Mouse (Mus musculus) embryo, embryonic 10 days (tissue): ENCODE data around the gene Kpna1.

Source experiments
- DNase-seq: peaks from one replicate; pipeline ENCODE4 v3.0.0-alpha.2; 2015; ENCODE audit warnings: low spot score

The Kpna1 gene

DNA sequence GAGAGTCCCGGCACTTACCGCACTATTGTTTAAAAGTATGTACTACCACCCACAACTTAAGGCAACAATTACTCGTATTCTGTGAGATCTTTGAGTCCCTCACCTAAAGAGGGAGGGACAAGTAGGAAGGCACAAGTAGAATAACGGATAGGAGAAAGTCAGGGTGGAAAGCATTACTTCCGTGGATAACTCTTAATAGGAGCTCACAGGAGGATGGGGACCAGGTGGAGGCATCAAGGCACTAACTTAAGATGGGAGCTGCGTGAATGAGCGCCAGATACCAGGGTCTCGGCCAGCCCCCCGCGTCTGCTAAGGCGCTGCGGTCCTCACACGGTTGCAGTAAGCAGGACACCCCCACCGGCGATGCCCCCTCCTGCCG, 92.5 kb downstream of the Kpna1 start:
- no peak for DNase-seq

DNA sequence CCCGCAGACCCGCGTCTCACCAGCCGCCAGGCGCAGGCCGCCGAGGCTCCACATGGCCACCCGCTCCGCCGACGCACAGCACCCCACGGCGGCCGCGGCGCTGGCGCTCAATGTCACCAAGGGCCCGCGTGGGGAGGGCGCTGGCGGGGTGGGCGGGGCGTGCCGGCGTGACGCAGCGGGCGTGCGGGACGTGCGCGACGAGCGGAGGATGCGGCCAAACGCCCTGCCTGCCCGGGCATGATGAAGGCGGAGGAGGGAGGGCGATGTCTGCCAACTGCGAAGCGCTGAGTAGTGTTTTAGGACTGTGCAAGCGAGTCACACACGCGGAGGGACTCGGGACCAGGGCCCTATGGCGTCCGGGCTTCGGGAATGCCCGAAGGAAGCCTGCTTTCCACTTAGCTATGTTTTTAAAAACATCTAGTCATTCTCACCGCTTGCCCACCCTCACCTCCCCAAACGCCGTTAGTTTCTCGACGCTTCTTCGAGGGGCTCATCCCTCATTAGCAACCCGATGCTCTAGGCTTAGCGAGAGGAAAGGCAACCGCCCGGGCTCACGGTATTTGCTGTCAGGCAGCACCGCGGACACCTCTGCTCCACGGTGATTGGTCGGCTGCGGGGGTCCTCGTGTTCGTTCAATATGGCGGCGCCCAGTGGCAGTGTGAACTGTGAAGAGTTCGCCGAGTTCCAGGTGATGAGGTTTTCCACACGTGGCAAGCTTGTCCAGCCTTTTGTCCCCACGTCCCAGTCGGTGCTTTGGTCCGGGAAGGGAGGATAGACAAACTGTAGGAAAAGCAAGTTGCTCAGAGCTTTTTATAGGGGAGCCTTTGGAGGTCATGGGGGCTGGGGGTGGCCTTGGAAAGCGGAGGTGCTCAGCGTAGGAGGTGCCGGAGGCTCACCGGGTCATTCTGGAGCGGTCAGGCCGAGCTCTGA, 93.2 kb downstream of the Kpna1 start, which contains the start of the genes Fam162a and Ccdc58:
Gene Fam162a (minus strand): TSS at position 145 of the 930 bp plus-strand sequence.
Gene Ccdc58 (plus strand): TSS at position 236 of the 930 bp plus-strand sequence.
- peak; percentile 94 for DNase-seq

DNA sequence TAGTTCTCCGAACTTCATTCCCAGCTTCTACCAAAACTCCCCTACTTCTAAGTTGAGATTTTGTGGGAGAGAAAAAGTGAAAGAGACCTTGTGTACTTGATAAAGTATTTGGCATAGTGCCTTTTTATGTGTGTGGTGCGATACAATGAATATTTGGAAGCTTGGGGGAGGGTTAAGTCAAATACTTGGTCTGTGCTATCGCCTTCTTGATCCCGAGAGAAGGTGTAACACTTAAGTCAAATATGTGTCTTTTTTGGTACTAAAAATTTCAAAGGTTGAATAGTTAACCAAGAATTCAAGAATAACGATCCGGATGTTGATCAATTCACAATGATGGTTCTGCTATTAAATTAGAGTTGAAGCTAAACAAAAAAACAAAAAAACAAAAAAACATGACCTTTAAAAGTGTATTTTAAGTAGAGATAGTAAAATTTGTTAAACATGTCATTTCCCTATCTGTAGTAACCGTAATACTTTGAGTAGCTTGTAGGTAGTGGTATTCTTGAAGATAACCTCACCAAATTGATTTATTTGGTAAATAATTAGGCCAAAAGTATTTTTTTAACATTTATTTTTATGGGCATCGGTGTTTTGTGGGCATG, 94.0 kb downstream of the Kpna1 start:
- DNase-seq: no peak

- DNase-seq: no peak
Observed at GRCm38 (mm10) chr16:36074772-36075171, 96.2 kb downstream of the Kpna1 start.

DNA sequence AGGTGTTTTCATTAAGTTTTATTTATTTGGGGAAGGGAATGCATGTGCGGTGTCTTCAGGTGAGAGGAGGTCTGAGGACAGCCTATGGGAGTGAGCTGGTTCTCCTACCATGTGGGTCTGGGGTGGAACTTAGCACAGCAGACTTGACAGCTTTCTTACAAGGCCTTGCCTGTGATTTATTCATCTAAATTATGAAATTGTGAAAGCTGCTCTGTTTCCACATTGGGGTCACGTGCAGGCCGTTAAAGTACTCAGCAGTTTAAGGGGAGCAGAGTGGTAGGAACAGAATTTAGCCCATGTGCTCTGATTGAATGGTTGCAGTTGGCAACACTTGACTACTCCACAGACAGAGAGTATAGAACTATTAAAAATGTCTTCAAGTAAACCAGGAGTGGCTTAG, 101.4 kb downstream of the Kpna1 start:
- no peak for DNase-seq
